Mouse (Mus musculus) layer of hippocampus, adult 2 months (tissue): ENCODE data around the gene Ptpn21. TPM values are rescaled to one million over a fixed set of nuclear protein-coding genes. Genes with fewer than 3 reads are reported as not detected.
A peak's percentile ranks its signal among the peaks of the same experiment; 100 is the strongest.

Source experiments
- DNase-seq, 2 experiments: peaks; one replicate each; pipeline ENCODE4 v3.0.0; 2022; ENCODE audit warnings: low spot score in 2 of 2
- H3K27ac ChIP-seq: fragments of 200-600 bp; 2 replicates; pipeline ENCODE4 v1.8.1; 2022
- H3K4me3 ChIP-seq: fragments of 200-600 bp; 2 replicates; pipeline ENCODE4 v1.8.1; 2022; ENCODE audit warnings: mild to moderate bottlenecking
- CTCF ChIP-seq: fragments of 200-600 bp; conservative IDR thresholded peaks from 2 replicates; pipeline ENCODE4 v1.8.1; 2022; ENCODE audit warnings: antibody characterized with exemption, mild to moderate bottlenecking, moderate library complexity
- total RNA-seq, 2 experiments: library from RNA; stranded (reverse); gene quantifications; 2 replicates each; pipeline ENCODE4 v1.2.3; 2021

Ptpn21 gene
- total RNA-seq, 2 experiments from 2014 or later, result 6.9 to 9.0 TPM

DNA sequence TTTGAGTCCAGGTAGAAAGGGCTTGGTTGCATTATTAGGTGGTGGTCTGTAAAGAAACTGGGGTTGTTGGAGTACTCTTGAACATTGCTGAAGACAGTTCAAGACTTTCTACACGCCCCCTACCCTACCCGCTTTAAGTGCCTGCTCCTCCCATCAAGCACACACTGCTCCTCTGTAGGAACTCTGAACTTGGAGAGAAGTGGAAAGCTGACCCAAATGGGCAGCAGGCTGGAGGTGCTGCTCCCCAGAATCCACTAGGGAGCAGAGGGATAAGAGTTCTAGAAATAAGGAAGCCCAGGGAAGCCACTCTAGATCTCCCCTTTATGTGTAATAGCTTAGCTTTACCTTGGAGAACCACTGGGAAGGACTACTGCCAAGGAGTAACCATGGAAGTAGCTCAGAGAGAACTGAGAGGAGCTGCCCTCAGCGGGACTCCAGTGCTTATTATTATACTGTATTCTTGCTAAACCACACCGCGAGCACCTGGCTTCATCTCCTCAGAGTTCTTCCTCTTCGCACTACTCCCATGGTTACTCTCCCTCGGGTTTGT is 671 bp upstream of the Ptpn21 start:
- Histone ChIP-seq H3K4me3 (peak overlapping the region; percentile 61), H3K27ac (peak overlapping the region; percentile 65)
- no peak for DNase-seq
- TF ChIP-seq CTCF, result no peak

DNA sequence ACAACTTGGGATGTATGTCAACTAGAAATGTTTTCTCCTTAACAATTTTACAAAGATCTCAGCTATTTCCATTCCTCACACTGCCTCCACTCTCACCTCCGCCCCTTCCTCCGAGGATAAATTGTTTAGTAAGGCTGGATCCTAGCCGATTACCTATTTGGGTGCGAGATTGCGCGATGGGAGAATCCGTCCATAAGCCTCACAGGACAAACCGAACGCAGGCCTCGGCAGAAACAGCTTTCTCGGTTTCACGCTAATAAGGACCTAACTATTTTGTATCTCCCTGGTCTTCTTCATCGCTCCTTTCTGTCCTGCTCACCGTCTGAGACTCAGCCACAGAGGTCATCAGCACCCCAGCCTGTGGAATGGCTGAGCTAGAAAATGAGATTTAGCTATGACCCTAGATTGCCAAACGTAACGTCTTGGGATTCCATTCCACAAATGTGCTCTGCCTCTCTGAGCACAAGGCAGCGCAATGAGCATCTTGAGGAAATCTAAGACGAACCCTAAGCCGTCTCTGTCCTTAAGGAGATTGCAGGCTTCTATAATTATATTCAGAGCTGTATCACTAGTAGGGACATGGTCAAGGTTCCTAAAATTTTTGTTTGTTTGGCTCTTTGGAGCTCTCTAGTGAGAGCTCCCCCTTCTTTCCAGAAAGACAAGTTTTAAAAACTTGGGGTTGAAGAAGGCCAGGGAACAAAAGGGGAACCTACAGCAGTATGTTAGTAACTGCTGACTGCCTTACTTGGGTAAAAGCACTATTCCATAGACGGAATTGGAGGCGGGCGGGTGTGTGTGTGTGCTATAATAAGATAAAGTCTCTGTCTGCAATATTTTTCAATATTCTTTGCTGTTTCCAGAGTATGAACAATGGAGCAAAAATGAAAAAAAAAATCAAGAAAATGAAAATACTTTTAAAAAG is 2.1 kb downstream of the Ptpn21 start:
- TF ChIP-seq CTCF, result no peak
- peak overlapping the region; percentile 79 for H3K4me3 ChIP-seq
- DNase-seq, result no peak
- H3K27ac ChIP-seq, result peak overlapping the region; percentile 87; the same call in 1 of the 2 replicates

GRCm38 (mm10) chr12:98734246-98734879 is 2.8 kb downstream of the Ptpn21 start:
- Histone ChIP-seq H3K4me3 (peak overlapping the region; percentile 79), H3K27ac (peak overlapping the region; percentile 87)
- TF ChIP-seq CTCF, result peak; percentile 36; the same call in 1 of the 2 replicates
- DNase-seq, result peak; percentile 85 to 88

DNA sequence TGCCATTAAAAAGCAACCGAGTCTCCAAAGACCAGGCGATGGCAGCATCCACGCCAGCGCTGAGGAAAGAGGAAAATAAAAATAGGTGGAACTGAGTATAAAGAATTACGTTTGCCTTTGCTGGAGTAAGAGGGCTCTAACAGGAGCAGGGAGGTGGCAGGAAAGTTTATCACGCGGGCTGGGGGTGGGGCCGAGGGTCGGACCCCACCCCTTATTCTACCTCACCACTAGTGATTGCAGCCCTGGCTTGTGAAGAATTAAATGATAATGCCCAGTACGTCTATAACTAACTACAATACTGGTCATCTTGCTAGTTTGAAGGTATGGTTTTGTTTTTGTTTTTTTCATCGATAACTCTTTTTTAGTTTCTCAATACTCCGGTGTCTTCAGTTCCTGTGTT is 3.4 kb downstream of the Ptpn21 start:
- no peak for TF ChIP-seq CTCF
- Histone ChIP-seq H3K4me3 (peak overlapping the region; percentile 79), H3K27ac (peak overlapping the region; percentile 87; the same call in 1 of the 2 replicates)
- DNase-seq, result no peak

DNA sequence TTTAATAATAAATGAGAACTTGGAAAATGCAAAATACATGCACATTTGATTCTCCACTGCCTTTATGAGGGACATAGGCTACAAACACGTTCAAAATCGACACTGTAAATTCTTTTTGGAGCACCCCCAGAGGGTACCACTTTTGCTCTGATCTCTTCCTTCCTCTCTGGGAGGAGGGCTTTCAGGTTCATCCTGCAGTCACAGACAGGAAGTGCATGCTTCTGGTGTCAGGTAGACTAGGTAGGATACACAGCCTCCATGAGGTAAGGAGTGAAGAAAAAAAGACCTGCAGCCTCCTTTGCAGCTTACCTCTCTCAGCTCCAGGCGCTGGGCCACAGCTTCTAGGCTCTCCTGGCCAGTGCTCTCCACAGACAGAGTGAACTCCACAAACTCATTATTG is 4.0 kb downstream of the Ptpn21 start:
- no peak for TF ChIP-seq CTCF
- no peak for DNase-seq
- Histone ChIP-seq H3K27ac (peak overlapping the region; percentile 87; the same call in 1 of the 2 replicates), H3K4me3 (peak overlapping the region; percentile 79)

DNA sequence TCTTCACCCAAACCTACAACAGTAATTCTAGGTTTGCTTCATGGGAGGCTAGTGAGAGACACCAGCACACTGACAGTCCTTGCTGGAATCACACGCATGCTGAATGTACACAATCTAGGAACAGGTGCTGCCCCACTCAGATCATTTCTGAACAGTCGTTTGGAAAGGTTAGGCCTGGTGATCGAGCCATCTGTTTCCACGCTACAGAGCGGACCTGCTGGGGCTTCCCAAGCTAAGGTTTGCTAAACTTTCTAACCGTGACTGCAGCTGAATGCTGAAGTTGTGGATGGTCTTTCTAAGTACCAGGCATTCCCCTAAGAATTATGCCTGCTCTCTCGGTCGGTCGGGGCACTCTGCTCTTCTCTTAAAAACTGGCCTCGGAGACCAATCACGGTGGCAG is 6.5 kb downstream of the Ptpn21 start:
- Histone ChIP-seq H3K27ac (no peak overlapping the region), H3K4me3 (no peak overlapping the region)
- TF ChIP-seq CTCF, result no peak
- DNase-seq, result no peak

DNA sequence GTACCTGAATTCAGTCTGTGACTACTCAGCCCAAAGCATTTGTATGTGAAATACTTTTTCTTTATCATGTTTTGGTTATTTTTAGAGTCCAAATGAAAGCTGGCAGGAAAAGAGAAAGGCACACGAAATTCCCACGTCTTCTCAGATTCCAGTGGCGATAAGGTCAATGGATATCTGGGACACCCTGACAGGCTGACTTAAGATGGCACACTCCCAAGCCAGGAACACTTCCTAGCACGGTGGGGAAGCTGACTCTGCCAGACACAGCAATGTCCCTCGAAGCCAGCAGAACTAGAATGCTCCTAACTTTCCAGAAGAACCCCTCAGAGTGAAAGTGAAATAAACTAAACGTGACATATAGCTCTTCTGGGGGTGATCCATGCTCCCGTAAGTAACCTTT is 10.0 kb downstream of the Ptpn21 start:
- no peak for DNase-seq
- TF ChIP-seq CTCF, result no peak
- Histone ChIP-seq H3K4me3 (no peak overlapping the region), H3K27ac (no peak overlapping the region)

DNA sequence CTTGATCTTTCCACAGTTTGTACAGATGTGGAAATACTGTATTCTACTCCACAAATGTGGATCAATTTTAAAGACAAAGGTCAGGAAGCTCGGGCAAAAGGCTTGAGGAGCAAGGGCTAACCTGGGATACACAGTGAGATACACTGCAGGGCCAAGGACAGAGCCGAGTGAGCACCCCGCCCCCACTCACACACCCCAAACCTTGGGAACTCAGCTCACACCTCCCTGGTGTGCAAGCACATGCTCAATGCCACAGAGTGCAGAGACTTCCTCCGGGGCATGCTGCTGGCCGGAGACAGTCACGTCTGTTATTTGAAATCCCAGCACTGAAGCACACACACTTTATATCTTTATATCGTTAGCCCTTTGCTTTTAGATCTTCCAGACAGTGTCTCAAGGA is 11.1 kb downstream of the Ptpn21 start:
- Histone ChIP-seq H3K27ac (no peak overlapping the region), H3K4me3 (no peak overlapping the region)
- DNase-seq, result no peak
- TF ChIP-seq CTCF, result no peak

DNA sequence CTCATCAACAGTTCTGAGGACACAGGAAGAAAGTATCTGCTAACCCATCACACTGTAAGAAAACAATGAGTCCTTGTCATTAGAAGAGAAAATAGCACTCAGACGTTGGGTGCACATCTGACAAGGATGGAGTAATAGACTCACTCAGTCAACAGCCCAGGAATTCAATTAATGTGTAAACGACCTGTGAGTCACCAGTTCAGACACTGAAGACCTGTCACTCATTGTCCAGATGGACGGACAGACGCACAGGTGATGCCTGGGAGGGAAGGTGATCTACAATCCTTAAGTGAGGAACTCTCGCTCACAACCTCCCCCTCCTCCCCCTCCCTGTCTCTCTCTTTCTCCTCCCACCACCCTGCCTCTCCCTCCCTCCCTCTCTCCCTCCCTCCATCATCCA is 12.2 kb downstream of the Ptpn21 start:
- no peak for TF ChIP-seq CTCF
- no peak for DNase-seq
- Histone ChIP-seq H3K27ac (no peak overlapping the region), H3K4me3 (no peak overlapping the region)

DNA sequence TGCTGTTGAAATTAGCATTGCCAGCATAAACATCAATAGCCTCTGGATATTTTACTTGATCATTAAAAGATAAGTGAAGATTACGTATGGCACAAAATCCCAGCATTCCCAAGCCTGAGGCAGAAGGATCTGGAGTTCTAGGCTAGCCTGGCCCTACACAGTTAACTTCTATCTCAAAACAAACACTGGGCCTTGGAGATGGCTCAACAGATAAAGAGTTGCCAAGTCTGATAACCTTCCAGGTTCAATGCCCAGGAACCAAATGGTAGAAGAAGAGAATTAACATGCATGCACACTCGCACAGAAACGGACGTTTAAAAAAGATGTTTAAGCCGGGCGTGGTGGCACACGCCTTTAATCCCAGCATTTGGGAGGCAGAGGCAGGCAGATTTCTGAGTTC is 13.0 kb downstream of the Ptpn21 start:
- no peak for DNase-seq
- H3K4me3 ChIP-seq, result no peak overlapping the region
- no peak overlapping the region for H3K27ac ChIP-seq
- TF ChIP-seq CTCF, result no peak

DNA sequence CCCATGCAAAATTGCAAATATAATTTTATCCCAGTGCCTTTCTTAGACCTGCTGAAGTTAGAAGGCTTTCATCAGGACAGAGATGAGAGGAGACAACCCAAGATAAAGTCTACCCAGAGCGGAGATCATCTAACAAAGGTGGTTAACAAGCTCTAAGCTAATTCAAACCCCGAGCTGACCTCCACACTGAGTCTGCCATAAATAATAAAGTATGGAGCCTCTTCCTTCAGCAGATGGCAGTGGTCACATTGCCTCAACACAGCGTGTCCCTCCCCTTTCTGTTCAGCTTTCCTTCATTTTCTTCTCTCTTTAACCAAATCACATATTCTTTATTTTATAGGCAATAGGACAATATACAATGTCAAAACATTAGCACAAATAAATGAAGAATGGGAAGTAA is 16.2 kb downstream of the Ptpn21 start:
- no peak for DNase-seq
- Histone ChIP-seq H3K27ac (0 out of 2 replicates have a peak overlapping the region, but pooled peaks have one; percentile 41), H3K4me3 (no peak overlapping the region)
- no peak for TF ChIP-seq CTCF

DNA sequence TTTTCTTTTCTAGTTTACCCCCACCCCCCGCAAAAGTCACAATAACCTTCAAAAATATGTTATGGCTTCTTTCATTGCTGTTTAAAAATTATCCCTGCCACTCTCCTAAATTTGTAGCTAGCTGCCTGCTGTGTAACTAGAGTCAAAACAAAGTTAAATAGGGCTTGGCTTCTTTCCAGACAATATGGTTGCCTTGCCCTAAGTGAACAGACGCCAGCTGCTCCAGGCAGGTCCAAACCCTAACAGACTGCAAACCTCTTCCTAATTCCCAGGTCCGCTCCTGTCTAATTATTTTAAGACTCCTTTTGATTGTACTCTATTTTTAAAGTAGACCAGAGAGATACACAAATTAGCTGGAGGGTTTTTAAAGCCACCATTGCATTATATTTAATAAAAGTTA is 16.6 kb downstream of the Ptpn21 start:
- peak; percentile 36 to 37 for DNase-seq
- peak overlapping the region; percentile 67; the same call in 1 of the 2 replicates for H3K27ac ChIP-seq

GRCm38 (mm10) chr12:98716142-98716541 is 21.1 kb downstream of the Ptpn21 start:
- no peak for DNase-seq
- TF ChIP-seq CTCF, result no peak
- no peak overlapping the region for H3K4me3 ChIP-seq
- no peak overlapping the region for H3K27ac ChIP-seq

More for the DNA sequence above, 16.6 kb downstream of the Ptpn21 start:
- no peak for TF ChIP-seq CTCF
- no peak overlapping the region for H3K4me3 ChIP-seq
